Mouse (Mus musculus) CH12.LX (cell line): ENCODE data around the gene Fars2.

Source experiments
- CTCF ChIP-seq, 2 experiments: IDR thresholded peaks in 1 of 2; conservative IDR thresholded peaks in 1 of 2; 2 replicates each; pipeline ENCODE4 v1.5.1; 2011 to 2012; ENCODE audit warnings: low read depth in 2 of 2, low read length in 2 of 2, improper control_type of control experiment in 1 of 2, inconsistent platforms in 1 of 2, mild to moderate bottlenecking in 1 of 2, moderate library complexity in 1 of 2
- EP300 ChIP-seq: IDR thresholded peaks from 2 replicates; pipeline ENCODE4 v1.6.1; 2011; ENCODE audit warnings: low read length, improper control_type of control experiment
- JUND ChIP-seq: conservative IDR thresholded peaks from 2 replicates; pipeline ENCODE4 v1.6.1; 2011; ENCODE audit warnings: low read depth, low read length, improper control_type of control experiment
- MYC ChIP-seq: IDR thresholded peaks from 2 replicates; pipeline ENCODE4 v1.6.1; 2011; ENCODE audit warnings: low read depth, mild to moderate bottlenecking, improper control_type of control experiment, low read length
- NRF1 ChIP-seq: IDR thresholded peaks from 2 replicates; pipeline ENCODE4 v1.6.1; 2014; ENCODE audit warnings: low read depth, mild to moderate bottlenecking, inconsistent platforms, low read length, improper control_type of control experiment, moderate library complexity
- POLR2A ChIP-seq: IDR thresholded peaks from 2 replicates; pipeline ENCODE4 v1.6.1; 2011; ENCODE audit warnings: low read depth, mild to moderate bottlenecking, improper control_type of control experiment, low read length
- POLR2AphosphoS2 ChIP-seq: IDR thresholded peaks from 2 replicates; pipeline ENCODE4 v1.6.1; 2011; ENCODE audit warnings: low read depth, low read length, improper control_type of control experiment

- TF ChIP-seq EP300 (no peak), CTCF (conservative IDR thresholded peaks at IDR 0.05 in 1 of 2, IDR thresholded peaks at IDR 0.05 in 1 of 2; ENCODE audit: low read depth in 2 of 2, low read length in 2 of 2) (no peak), POLR2AphosphoS2 (no peak), POLR2A (no peak), NRF1 (no peak), MYC (no peak), JUND (no peak)
Measured at GRCm38 (mm10) chr13:36451437-36451836, 334.2 kb downstream of the Fars2 start.
